Mouse (Mus musculus) ES-Bruce4 (cell line): ENCODE measurements at regions not wholly inside any gene's neighbourhood (a gene's known extent, or its start where the extent isn't known, plus 50 kb on each side); places are given as distances from the start of the nearest gene placed in this dataset.

Source experiments
- CTCF ChIP-seq: IDR thresholded peaks from one replicate; pipeline ENCODE4 v1.8.1; 2011; ENCODE audit warnings: low read depth, low read length
- EP300 ChIP-seq: IDR thresholded peaks from 2 replicates; pipeline ENCODE4 v1.6.1; 2011; ENCODE audit warnings: low read depth, low read length; ENCODE audit not compliant: insufficient read depth

DNA sequence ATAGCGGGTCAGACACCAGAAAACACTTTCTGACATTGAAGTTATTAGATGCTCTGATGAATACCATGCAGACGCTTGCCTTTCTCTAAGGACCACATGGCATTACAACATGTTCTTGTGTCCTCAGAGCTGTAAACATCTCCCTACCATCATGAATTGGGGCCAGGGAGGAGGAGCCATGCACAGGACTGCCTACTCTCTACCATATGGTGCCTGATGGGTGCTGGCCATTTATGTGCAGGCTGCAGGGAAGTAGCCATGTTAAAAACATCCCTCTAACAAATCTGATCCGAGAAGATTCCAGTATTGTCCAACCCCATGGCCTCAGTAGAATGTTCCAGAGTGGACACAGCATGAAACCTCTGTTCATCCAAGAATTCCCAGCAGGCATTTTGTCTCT lies 330.1 kb upstream of the Camk1g start:
- no peak for TF ChIP-seq EP300
- TF ChIP-seq CTCF: no peak
